Mouse (Mus musculus) erythroblast, embryonic 14.5 days (primary cell): ENCODE data around the gene Scrn3.

ENCODE experiments used
- GATA1 ChIP-seq: IDR thresholded peaks from 2 replicates; pipeline ENCODE4 v1.6.1; 2012; ENCODE audit warnings: low read length, inconsistent platforms, mixed read lengths
- TAL1 ChIP-seq: IDR thresholded peaks from 3 replicates; pipeline ENCODE4 v1.6.1; 2012; ENCODE audit warnings: low read length, inconsistent platforms, mixed read lengths

- no peak for TF ChIP-seq GATA1
- no peak for TF ChIP-seq TAL1
These were observed 47.7 kb upstream of the Scrn3 start for GRCm38 (mm10) chr2:73264611-73265195.
